Mouse (Mus musculus) bone marrow, adult 2 months (tissue): ENCODE measurements around the gene Vmn1r234. TPM values are rescaled to one million over a fixed set of nuclear protein-coding genes. Genes with fewer than 3 reads are reported as not detected.
A peak's percentile ranks its signal among the peaks of the same experiment; 100 is the strongest.
"Not testable (repeated sequence)": the region's sequence is repeated elsewhere in the genome, so short reads cannot be mapped to it uniquely, and the experiment has no call there.

ENCODE experiments used
- H3K27ac ChIP-seq: fragments of 200-500 bp; 2 replicates; pipeline ENCODE4 v1.5.1; 2012; ENCODE audit warnings: low read depth, mild to moderate bottlenecking, control low read depth, inconsistent platforms, low read length; ENCODE audit not compliant: control insufficient read depth, poor library complexity, insufficient read depth
- H3K4me1 ChIP-seq: fragments of 200-500 bp; 2 replicates; pipeline ENCODE4 v1.6.1; 2011; ENCODE audit warnings: low read length; ENCODE audit not compliant: control insufficient read depth, insufficient read depth
- H3K4me3 ChIP-seq: fragments of 200-500 bp; replicated peaks from 2 replicates; pipeline ENCODE3; 2011; ENCODE audit warnings: mild to moderate bottlenecking, low read depth, low read length, control low read depth; ENCODE audit not compliant: control insufficient read depth
- CTCF ChIP-seq: fragments of 200-500 bp; IDR thresholded peaks from 2 replicates; pipeline ENCODE4 v1.5.1; 2011; ENCODE audit warnings: low read length, control low read depth; ENCODE audit not compliant: control insufficient read depth, insufficient read depth
- POLR2A ChIP-seq: fragments of 200-500 bp; IDR thresholded peaks from 2 replicates; pipeline ENCODE4 v1.6.1; 2011; ENCODE audit warnings: low read depth, mild to moderate bottlenecking, control low read depth, low read length, borderline replicate concordance; ENCODE audit not compliant: control insufficient read depth
- WGBS: fragments of 180-500 bp; shearing (Covaris S2); methylation state at CpG from one replicate; pipeline ENCODE4 v1.1.7; 2018; 5-methylcytosine and 5-hydroxymethylcytosine counted together
- polyA plus RNA-seq: library from polyadenylated mRNA; stranded (reverse); fragments of >200 nt; gene quantifications from 2 replicates; pipeline ENCODE4 v1.2.4, GENCODE M21; 2011; ENCODE audit warnings: low replicate concordance; ENCODE audit not compliant: missing spikeins, insufficient read depth, insufficient read length

Gene Vmn1r234
- polyA plus RNA-seq = not detected in 2 replicates

- H3K27ac ChIP-seq = no peak within 1 kb of the TSS
- TF ChIP-seq CTCF = no peak
- no peak for TF ChIP-seq POLR2A
- WGBS = 40% methylated on average over 1 of the region's 1 CpGs
These were observed at the start of gene Vmn1r234 for GRCm38 (mm10) chr17:21225787-21226186. Gene Vmn1r234, plus strand, starts transcription at chr17:21226087.

DNA sequence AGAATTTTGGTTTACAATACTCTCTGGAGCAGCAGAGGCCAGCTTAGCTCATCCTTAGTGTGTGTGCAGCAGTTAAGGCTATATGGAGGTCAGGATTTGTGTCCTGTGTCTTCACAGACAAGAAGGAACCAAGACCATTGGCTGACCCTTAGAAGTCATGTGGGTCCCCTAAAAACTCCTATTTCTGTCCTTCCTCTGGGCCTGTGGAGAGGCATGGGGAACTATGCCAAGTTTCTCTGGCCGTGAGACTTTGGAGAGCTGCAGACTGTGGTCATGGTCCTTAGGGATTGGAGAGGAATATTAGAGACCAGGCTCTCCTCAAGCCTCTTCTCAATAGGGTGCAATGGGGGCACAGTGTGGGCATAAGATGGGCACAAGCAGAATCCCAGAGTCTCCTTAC lies 14.8 kb upstream of the Vmn1r234 start:
- H3K27ac ChIP-seq, H3K4me1 ChIP-seq, H3K4me3 ChIP-seq: not testable (repeated sequence)
- 71% methylated on average over 1 of the region's 1 CpGs for WGBS

More at GRCm38 (mm10) chr17:21225787-21226186, at the start of gene Vmn1r234:
- no peak within 1 kb of the TSS for H3K4me3 ChIP-seq
- H3K4me1 ChIP-seq = no peaks in the 10 kb centered on the region

DNA sequence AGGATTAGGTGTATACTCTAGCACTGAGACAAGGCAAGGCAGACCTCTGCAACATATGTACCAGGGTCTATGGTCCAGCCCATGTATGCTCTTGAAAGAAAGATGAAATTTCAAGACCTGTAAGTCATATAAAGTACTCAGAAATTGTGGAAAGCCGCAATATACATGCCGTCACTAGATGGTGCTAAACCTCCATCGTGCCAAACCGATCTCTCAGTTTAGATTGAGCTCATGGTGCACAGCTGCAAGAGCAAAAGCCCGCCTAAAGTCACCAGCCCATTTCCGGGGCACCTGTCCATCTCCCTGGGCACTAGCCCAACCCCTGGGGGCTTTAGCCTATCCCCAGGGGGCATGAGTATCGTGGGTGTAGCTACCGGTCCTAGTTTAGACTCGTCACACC lies 5.8 kb downstream of the Vmn1r234 start:
- TF ChIP-seq CTCF (peak; percentile 19; the same call in 1 of the 2 replicates), POLR2A (no peak)
- Histone ChIP-seq H3K4me1 (no peaks in the 10 kb centered on the region), H3K4me3 (no peak overlapping the region), H3K27ac (no peak overlapping the region)
- 26% methylated on average over 9 of the region's 9 CpGs for WGBS

- Histone ChIP-seq H3K4me3 (no peak within 1 kb of the TSS), H3K27ac (no peak within 1 kb of the TSS), H3K4me1 (no peaks in the 10 kb centered on the region)
- TF ChIP-seq POLR2A (no peak), CTCF (no peak)
These were observed 30.2 kb downstream of the Vmn1r234 start, which contains the start of gene Vmn1r235 for GRCm38 (mm10) chr17:21256111-21256510. Gene Vmn1r235, plus strand, starts transcription at chr17:21256411.

- TF ChIP-seq POLR2A = no peak
- peak; percentile 14; the same call in 1 of the 2 replicates for TF ChIP-seq CTCF
- H3K4me3 ChIP-seq = no peak overlapping the region
- no peaks in the 10 kb centered on the region for H3K4me1 ChIP-seq
- 10% methylated on average over 4 of the region's 4 CpGs for WGBS
- no peak overlapping the region for H3K27ac ChIP-seq
These were observed 46.2 kb downstream of the Vmn1r234 start for GRCm38 (mm10) chr17:21272103-21272502.

DNA sequence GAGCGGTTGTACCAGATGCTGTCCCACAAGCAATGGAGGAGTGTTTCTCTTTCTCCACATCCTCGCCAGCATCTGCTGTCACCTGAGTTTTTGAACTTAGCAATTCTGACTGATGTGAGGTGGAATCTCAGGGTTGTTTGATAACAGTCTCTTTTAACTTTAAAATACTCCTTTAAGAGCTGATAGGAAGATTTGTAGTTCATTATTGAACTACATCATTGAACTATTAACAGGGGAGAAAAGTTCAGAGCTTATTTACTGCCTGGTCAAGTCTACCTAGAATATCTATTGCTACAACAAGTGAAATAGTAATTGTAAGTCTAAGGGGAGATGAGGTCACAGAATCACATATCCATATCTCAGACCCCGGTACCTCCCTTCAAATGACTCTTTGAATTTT lies 56.8 kb downstream of the Vmn1r234 start, which contains the start of gene Vmn1r236:
Gene Vmn1r236 (plus strand): TSS at position 301 of the 400 bp plus-strand sequence.
- Histone ChIP-seq H3K4me1 (no peaks in the 10 kb centered on the region), H3K27ac (no peak within 1 kb of the TSS), H3K4me3 (no peak within 1 kb of the TSS)
- 75% methylated on average over 3 of the region's 3 CpGs for WGBS
- no peak for TF ChIP-seq CTCF
- no peak for TF ChIP-seq POLR2A

- H3K4me1 ChIP-seq = no peaks in the 10 kb centered on the region
- H3K4me3 ChIP-seq = no peak overlapping the region
- H3K27ac ChIP-seq = no peak overlapping the region
- TF ChIP-seq POLR2A (no peak), CTCF (no peak)
These were observed 58.5 kb downstream of the Vmn1r234 start for GRCm38 (mm10) chr17:21284395-21284794.

Other genes with a start within 250 kb of the Vmn1r234 start
- not detected in 2 replicates for gene Vmn1r233, start 229.6 kb upstream of the Vmn1r234 start, polyA plus RNA-seq
- gene Zfp160, start 217.2 kb upstream of the Vmn1r234 start, polyA plus RNA-seq = 6.8 and 7.1 TPM in 2 replicates
- not detected in 2 replicates for gene Vmn1r235, start 30.3 kb downstream of the Vmn1r234 start, polyA plus RNA-seq
- 0.32 TPM in 1 of 2 replicates, not detected in the other for gene Vmn1r236, start 56.9 kb downstream of the Vmn1r234 start, polyA plus RNA-seq
- not detected in 2 replicates for gene Vmn1r237, start 85.8 kb downstream of the Vmn1r234 start, polyA plus RNA-seq
- gene Zfp677, start 157.7 kb downstream of the Vmn1r234 start, polyA plus RNA-seq = 0.77 and 1.9 TPM in 2 replicates
- gene Zfp54, start 197.1 kb downstream of the Vmn1r234 start, polyA plus RNA-seq = 0.77 and 4.6 TPM in 2 replicates
- 3.2 and 6.0 TPM in 2 replicates for gene Zfp51, start 224.3 kb downstream of the Vmn1r234 start, polyA plus RNA-seq